Mouse (Mus musculus): ENCODE data around the gene Mat2a.

GRCm38 (mm10) chr6:72386561-72386960 is 52.8 kb downstream of the Mat2a start:
- no peak for TF ChIP-seq CTCF (IDR thresholded peaks at IDR 0.05; ENCODE audit: borderline replicate concordance, insufficient read depth, low read depth, low read length)
- TF ChIP-seq POLR2A (IDR thresholded peaks at IDR 0.05; ENCODE audit: borderline replicate concordance, insufficient read depth, low read length), result no peak
